Mouse (Mus musculus): Measurements from ENCODE around the gene Rexo5. TPM values are rescaled to one million over a fixed set of nuclear protein-coding genes. Genes with fewer than 3 reads are reported as not detected.

Gene Rexo5
- polyA plus RNA-seq (2015; fragmentation: Nextera tagmentation; extraction: Ambion mirVana): 9.6 and 11.3 TPM in 2 replicates

GRCm38 (mm10) chr7:119793586-119794250, at the start of gene Rexo5, which contains the start of gene Eri2:
TSS of gene Rexo5 (plus strand) at chr7:119794006.
TSS of gene Eri2 (minus strand) at chr7:119794058.
- Histone ChIP-seq H3K4me2 (peak within 1 kb of the TSS; percentile 74), H3K4me1 (replicated peaks) (peaks cover 21% of the 10 kb centered on the region), H3K27ac (peak within 1 kb of the TSS; percentile 69), H3K27me3 (no peaks in the 10 kb centered on the region), H3K9ac (peak within 1 kb of the TSS; percentile 76), H3K36me3 (peaks cover 16% of the 10 kb centered on the region), H3K9me3 (no peaks in the 10 kb centered on the region), H3K4me3 (peak within 1 kb of the TSS; percentile 69)
- under 1% methylated on average over 53 of the region's 53 CpGs for WGBS
- ATAC-seq (ENCODE audit: low FRiP score): peak; percentile 98

- H3K4me1 ChIP-seq (replicated peaks): peaks cover 5% of the 10 kb centered on the region; the same call in 1 of the 2 replicates
- H3K9me3 ChIP-seq: no peaks in the 10 kb centered on the region
- WGBS: 11% methylated on average over 34 of the region's 34 CpGs
- H3K4me2 ChIP-seq: peak overlapping the region; percentile 40
- no peaks in the 10 kb centered on the region for H3K36me3 ChIP-seq
- peak; percentile 36; the same call in 1 of the 2 replicates for ATAC-seq (ENCODE audit: low FRiP score)
- H3K27me3 ChIP-seq: 0 out of 2 replicates have a peak, but pooled peaks cover 4% of the 10 kb centered on the region
- no peak overlapping the region for H3K4me3 ChIP-seq
- H3K27ac ChIP-seq: no peak overlapping the region
- H3K9ac ChIP-seq: no peak overlapping the region
These were observed 49.5 kb upstream of the Rexo5 start for GRCm38 (mm10) chr7:119744321-119744720.

- Histone ChIP-seq H3K9me3 (no peaks in the 10 kb centered on the region), H3K4me1 (replicated peaks) (peaks cover 5% of the 10 kb centered on the region; the same call in 1 of the 2 replicates), H3K27me3 (0 out of 2 replicates have a peak, but pooled peaks cover 4% of the 10 kb centered on the region), H3K36me3 (no peaks in the 10 kb centered on the region), H3K27ac (no peak overlapping the region), H3K4me3 (no peak overlapping the region), H3K4me2 (no peak overlapping the region), H3K9ac (no peak overlapping the region)
- WGBS: 86% methylated on average over 1 of the region's 1 CpGs
- ATAC-seq (ENCODE audit: low FRiP score): no peak
These were observed 47.9 kb upstream of the Rexo5 start for GRCm38 (mm10) chr7:119745869-119746268.

- no peak overlapping the region for H3K9ac ChIP-seq
- no peaks in the 10 kb centered on the region for H3K36me3 ChIP-seq
- no peak overlapping the region for H3K4me2 ChIP-seq
- no peak for ATAC-seq (ENCODE audit: low FRiP score)
- H3K4me1 ChIP-seq (replicated peaks): peaks cover 5% of the 10 kb centered on the region; the same call in 1 of the 2 replicates
- no peaks in the 10 kb centered on the region for H3K27me3 ChIP-seq
- H3K4me3 ChIP-seq: no peak overlapping the region
- 97% methylated on average over 1 of the region's 2 CpGs for WGBS
- H3K27ac ChIP-seq: no peak overlapping the region
- no peaks in the 10 kb centered on the region for H3K9me3 ChIP-seq
These were observed 45.0 kb upstream of the Rexo5 start for GRCm38 (mm10) chr7:119748761-119749160.

GRCm38 (mm10) chr7:119749942-119750341, 43.9 kb upstream of the Rexo5 start:
- Histone ChIP-seq H3K4me1 (replicated peaks) (no peaks in the 10 kb centered on the region), H3K9me3 (no peaks in the 10 kb centered on the region), H3K27ac (no peak overlapping the region), H3K4me2 (no peak overlapping the region), H3K36me3 (no peaks in the 10 kb centered on the region), H3K27me3 (no peaks in the 10 kb centered on the region), H3K4me3 (no peak overlapping the region), H3K9ac (no peak overlapping the region)
- WGBS: 62% methylated on average over 2 of the region's 2 CpGs
- ATAC-seq (ENCODE audit: low FRiP score): no peak

- Histone ChIP-seq H3K27me3 (no peaks in the 10 kb centered on the region), H3K4me3 (no peak overlapping the region), H3K27ac (no peak overlapping the region), H3K4me2 (no peak overlapping the region), H3K9ac (no peak overlapping the region), H3K4me1 (replicated peaks) (no peaks in the 10 kb centered on the region), H3K9me3 (no peaks in the 10 kb centered on the region), H3K36me3 (no peaks in the 10 kb centered on the region)
- WGBS: 90% methylated on average over 1 of the region's 1 CpGs
- no peak for ATAC-seq (ENCODE audit: low FRiP score)
These were observed 40.1 kb upstream of the Rexo5 start for GRCm38 (mm10) chr7:119753696-119754095.

- H3K27ac ChIP-seq: no peak within 1 kb of the TSS
- H3K9ac ChIP-seq: no peak within 1 kb of the TSS
- no peak within 1 kb of the TSS for H3K4me2 ChIP-seq
- no peak within 1 kb of the TSS for H3K4me3 ChIP-seq
- no peaks in the 10 kb centered on the region for H3K27me3 ChIP-seq
- WGBS: 90% methylated on average over 11 of the region's 11 CpGs
- H3K4me1 ChIP-seq (replicated peaks): no peaks in the 10 kb centered on the region
- no peaks in the 10 kb centered on the region for H3K36me3 ChIP-seq
- no peak for ATAC-seq (ENCODE audit: low FRiP score)
- no peaks in the 10 kb centered on the region for H3K9me3 ChIP-seq
These were observed 33.3 kb upstream of the Rexo5 start, which contains the start of gene Acsm3 for GRCm38 (mm10) chr7:119760527-119760951. TSS of gene Acsm3 (plus strand) at chr7:119760923.

- no peaks in the 10 kb centered on the region for H3K27me3 ChIP-seq
- no peak overlapping the region for H3K9ac ChIP-seq
- H3K27ac ChIP-seq: no peak overlapping the region
- 76% methylated on average over 4 of the region's 4 CpGs for WGBS
- H3K36me3 ChIP-seq: no peaks in the 10 kb centered on the region
- H3K4me3 ChIP-seq: no peak overlapping the region
- no peak for ATAC-seq (ENCODE audit: low FRiP score)
- no peak overlapping the region for H3K4me2 ChIP-seq
- no peaks in the 10 kb centered on the region for H3K9me3 ChIP-seq
- H3K4me1 ChIP-seq (replicated peaks): no peaks in the 10 kb centered on the region
These were observed 31.6 kb upstream of the Rexo5 start for GRCm38 (mm10) chr7:119762166-119762697.

GRCm38 (mm10) chr7:119764377-119764776, 29.4 kb upstream of the Rexo5 start:
- WGBS: 94% methylated on average over 3 of the region's 3 CpGs
- no peaks in the 10 kb centered on the region for H3K36me3 ChIP-seq
- no peak for ATAC-seq (ENCODE audit: low FRiP score)

GRCm38 (mm10) chr7:119766996-119767395, 26.8 kb upstream of the Rexo5 start:
- WGBS: 93% methylated on average over 6 of the region's 6 CpGs
- Histone ChIP-seq H3K9ac (no peak overlapping the region), H3K4me2 (no peak overlapping the region), H3K4me1 (replicated peaks) (no peaks in the 10 kb centered on the region), H3K36me3 (no peaks in the 10 kb centered on the region), H3K9me3 (no peaks in the 10 kb centered on the region), H3K27me3 (no peaks in the 10 kb centered on the region), H3K4me3 (no peak overlapping the region), H3K27ac (no peak overlapping the region)
- ATAC-seq (ENCODE audit: low FRiP score): no peak

More at GRCm38 (mm10) chr7:119764377-119764776, 29.4 kb upstream of the Rexo5 start:
- Histone ChIP-seq H3K4me1 (replicated peaks) (no peaks in the 10 kb centered on the region), H3K9ac (no peak overlapping the region), H3K4me2 (no peak overlapping the region), H3K27ac (no peak overlapping the region), H3K27me3 (no peaks in the 10 kb centered on the region), H3K4me3 (no peak overlapping the region), H3K9me3 (no peaks in the 10 kb centered on the region)

GRCm38 (mm10) chr7:119769895-119770294, 23.9 kb upstream of the Rexo5 start:
- Histone ChIP-seq H3K9me3 (no peaks in the 10 kb centered on the region), H3K4me1 (replicated peaks) (no peaks in the 10 kb centered on the region), H3K4me3 (no peak overlapping the region), H3K36me3 (no peaks in the 10 kb centered on the region), H3K4me2 (no peak overlapping the region), H3K9ac (no peak overlapping the region), H3K27ac (no peak overlapping the region), H3K27me3 (no peaks in the 10 kb centered on the region)
- 93% methylated on average over 8 of the region's 8 CpGs for WGBS
- ATAC-seq (ENCODE audit: low FRiP score): no peak

- Histone ChIP-seq H3K4me1 (replicated peaks) (no peaks in the 10 kb centered on the region), H3K27ac (no peak overlapping the region), H3K4me2 (no peak overlapping the region), H3K9ac (no peak overlapping the region), H3K27me3 (no peaks in the 10 kb centered on the region), H3K9me3 (no peaks in the 10 kb centered on the region), H3K4me3 (no peak overlapping the region), H3K36me3 (peaks cover 47% of the 10 kb centered on the region)
- no peak for ATAC-seq (ENCODE audit: low FRiP score)
- 99% methylated on average over 2 of the region's 2 CpGs for WGBS
These were observed 10.4 kb upstream of the Rexo5 start for GRCm38 (mm10) chr7:119783453-119783852.

GRCm38 (mm10) chr7:119784908-119785307, 8.9 kb upstream of the Rexo5 start:
- no peak overlapping the region for H3K4me2 ChIP-seq
- H3K9ac ChIP-seq: no peak overlapping the region
- no peak overlapping the region for H3K27ac ChIP-seq
- no peaks in the 10 kb centered on the region for H3K4me1 ChIP-seq (replicated peaks)
- no peak for ATAC-seq (ENCODE audit: low FRiP score)
- no peaks in the 10 kb centered on the region for H3K9me3 ChIP-seq
- WGBS: 97% methylated on average over 5 of the region's 5 CpGs
- H3K27me3 ChIP-seq: no peaks in the 10 kb centered on the region
- peaks cover 60% of the 10 kb centered on the region for H3K36me3 ChIP-seq
- no peak overlapping the region for H3K4me3 ChIP-seq
